Mouse (Mus musculus) forebrain, embryonic 11.5 days (tissue): ENCODE measurements at regions not wholly inside any gene's neighbourhood (a gene's known extent, or its start where the extent isn't known, plus 50 kb on each side); places are given as distances from the start of the nearest gene placed in this dataset.

Experiments used
- ATAC-seq: fragments of 200-750 bp; cut with Nextera tagmentation; replicated peaks from 2 replicates; pipeline ENCODE4 v1.8.0; 2017; ENCODE audit warnings: moderate TSS enrichment; ENCODE audit not compliant: low FRiP score
- DNase-seq: peaks from one replicate; pipeline ENCODE4 v3.0.0-alpha.2; 2017; ENCODE audit warnings: low spot score
- H3K27ac ChIP-seq: fragments of 300-500 bp; sonication (generic); 2 replicates; pipeline ENCODE4 v1.5.1; 2014; ENCODE audit warnings: low read depth, low read length
- H3K27me3 ChIP-seq: fragments of 300-500 bp; sonication (generic); 2 replicates; pipeline ENCODE4 v1.6.1; 2014; ENCODE audit warnings: mild to moderate bottlenecking, low read length, mixed read lengths; ENCODE audit not compliant: control insufficient read depth, insufficient read depth
- H3K36me3 ChIP-seq: fragments of 300-500 bp; sonication (generic); 2 replicates; pipeline ENCODE4 v1.6.1; 2014; ENCODE audit warnings: mild to moderate bottlenecking, low read length, moderate library complexity, mixed read lengths; ENCODE audit not compliant: control insufficient read depth, insufficient read depth
- H3K4me1 ChIP-seq: fragments of 300-500 bp; sonication (generic); replicated peaks from 2 replicates; pipeline ENCODE4 v1.6.1; 2014; ENCODE audit warnings: low read length, mixed read lengths; ENCODE audit not compliant: control insufficient read depth, insufficient read depth
- H3K4me2 ChIP-seq: fragments of 300-500 bp; sonication (generic); 2 replicates; pipeline ENCODE4 v1.6.1; 2014; ENCODE audit warnings: low read depth, mild to moderate bottlenecking, low read length, moderate library complexity, mixed read lengths; ENCODE audit not compliant: severe bottlenecking
- H3K4me3 ChIP-seq: fragments of 300-500 bp; sonication (generic); 2 replicates; pipeline ENCODE4 v1.5.1; 2014; ENCODE audit warnings: low read depth, low read length
- H3K9ac ChIP-seq: fragments of 300-500 bp; sonication (generic); 2 replicates; pipeline ENCODE4 v1.6.1; 2014; ENCODE audit warnings: low read length
- H3K9me3 ChIP-seq: fragments of 300-500 bp; sonication (generic); 2 replicates; pipeline ENCODE4 v1.6.1; 2016; ENCODE audit warnings: low read length, mixed read lengths; ENCODE audit not compliant: control insufficient read depth
- WGBS: fragments of 180-500 bp; shearing (Covaris S2); extraction: QIAGEN DNeasy Blood & Tissue Kit; methylation state at CpG from one replicate; pipeline ENCODE4 v1.1.7; 2014; 5-methylcytosine and 5-hydroxymethylcytosine counted together

- 85% methylated on average over 3 of the region's 3 CpGs for WGBS
- Histone ChIP-seq H3K27ac (no peak overlapping the region), H3K27me3 (no peaks in the 10 kb centered on the region), H3K4me1 (no peaks in the 10 kb centered on the region), H3K4me2 (no peak overlapping the region), H3K4me3 (no peak overlapping the region), H3K9ac (no peak overlapping the region), H3K9me3 (no peaks in the 10 kb centered on the region), H3K36me3 (no peaks in the 10 kb centered on the region)
- no peak for DNase-seq
- ATAC-seq, result no peak
Measured at GRCm38 (mm10) chr7:133521936-133522335, 80.0 kb downstream of the Tex36 start.

GRCm38 (mm10) chr7:133518926-133519325 lies 83.0 kb downstream of the Tex36 start:
- Histone ChIP-seq H3K4me1 (no peaks in the 10 kb centered on the region), H3K4me2 (no peak overlapping the region), H3K4me3 (no peak overlapping the region), H3K9ac (no peak overlapping the region), H3K27ac (no peak overlapping the region), H3K9me3 (no peaks in the 10 kb centered on the region), H3K27me3 (no peaks in the 10 kb centered on the region), H3K36me3 (no peaks in the 10 kb centered on the region)
- ATAC-seq (no peak), DNase-seq (no peak)
- 89% methylated on average over 3 of the region's 3 CpGs for WGBS

- Histone ChIP-seq H3K27me3 (no peaks in the 10 kb centered on the region), H3K4me2 (no peak overlapping the region), H3K27ac (no peak overlapping the region), H3K9ac (no peak overlapping the region), H3K9me3 (no peaks in the 10 kb centered on the region), H3K4me3 (no peak overlapping the region), H3K36me3 (no peaks in the 10 kb centered on the region), H3K4me1 (no peaks in the 10 kb centered on the region)
- DNase-seq (no peak), ATAC-seq (no peak)
- WGBS, result 89% methylated on average over 5 of the region's 5 CpGs
Measured at GRCm38 (mm10) chr7:133517576-133517975, 84.4 kb downstream of the Tex36 start.

GRCm38 (mm10) chr7:133510926-133511325 lies 91.0 kb downstream of the Tex36 start:
- Histone ChIP-seq H3K4me1 (no peaks in the 10 kb centered on the region; the same call in 1 of the 2 replicates), H3K27ac (no peak overlapping the region), H3K27me3 (no peaks in the 10 kb centered on the region; the same call in 1 of the 2 replicates), H3K9me3 (no peaks in the 10 kb centered on the region), H3K4me3 (no peak overlapping the region), H3K9ac (no peak overlapping the region), H3K36me3 (no peaks in the 10 kb centered on the region), H3K4me2 (no peak overlapping the region)
- DNase-seq (no peak), ATAC-seq (no peak)
- 67% methylated on average over 5 of the region's 5 CpGs for WGBS

- Histone ChIP-seq H3K27me3 (no peaks in the 10 kb centered on the region; the same call in 1 of the 2 replicates), H3K4me3 (no peak overlapping the region), H3K4me2 (no peak overlapping the region), H3K9ac (no peak overlapping the region), H3K27ac (no peak overlapping the region), H3K9me3 (no peaks in the 10 kb centered on the region), H3K4me1 (no peaks in the 10 kb centered on the region; the same call in 1 of the 2 replicates), H3K36me3 (no peaks in the 10 kb centered on the region)
- 58% methylated on average over 4 of the region's 4 CpGs for WGBS
- DNase-seq (no peak), ATAC-seq (no peak)
Measured at GRCm38 (mm10) chr7:133509486-133509885, 92.5 kb downstream of the Tex36 start.

GRCm38 (mm10) chr7:133508370-133509012 lies 93.5 kb downstream of the Tex36 start:
- H3K27me3 ChIP-seq, result no peaks in the 10 kb centered on the region; the same call in 1 of the 2 replicates
- DNase-seq, result no peak
- no peaks in the 10 kb centered on the region for H3K36me3 ChIP-seq
- H3K4me2 ChIP-seq, result no peak overlapping the region
- H3K27ac ChIP-seq, result no peak overlapping the region
- 78% methylated on average over 11 of the region's 11 CpGs for WGBS
- no peak overlapping the region for H3K9ac ChIP-seq
- no peaks in the 10 kb centered on the region; the same call in 1 of the 2 replicates for H3K4me1 ChIP-seq
- no peak overlapping the region for H3K4me3 ChIP-seq
- no peak for ATAC-seq
- H3K9me3 ChIP-seq, result no peaks in the 10 kb centered on the region

- H3K4me3 ChIP-seq, result no peak overlapping the region
- no peaks in the 10 kb centered on the region for H3K36me3 ChIP-seq
- H3K4me2 ChIP-seq, result no peak overlapping the region
- no peak overlapping the region for H3K27ac ChIP-seq
- no peak for ATAC-seq
- no peak for DNase-seq
- H3K9me3 ChIP-seq, result no peaks in the 10 kb centered on the region
- 85% methylated on average over 2 of the region's 2 CpGs for WGBS
- no peaks in the 10 kb centered on the region; the same call in 1 of the 2 replicates for H3K4me1 ChIP-seq
- H3K27me3 ChIP-seq, result no peaks in the 10 kb centered on the region; the same call in 1 of the 2 replicates
- H3K9ac ChIP-seq, result no peak overlapping the region
Measured at GRCm38 (mm10) chr7:133505628-133506027, 96.3 kb downstream of the Tex36 start.

- Histone ChIP-seq H3K9ac (no peak overlapping the region), H3K27ac (no peak overlapping the region), H3K36me3 (no peaks in the 10 kb centered on the region), H3K9me3 (no peaks in the 10 kb centered on the region), H3K4me3 (no peak overlapping the region), H3K4me1 (no peaks in the 10 kb centered on the region; the same call in 1 of the 2 replicates), H3K27me3 (no peaks in the 10 kb centered on the region), H3K4me2 (no peak overlapping the region)
- no peak for ATAC-seq
- no peak for DNase-seq
- 84% methylated on average over 5 of the region's 5 CpGs for WGBS
Measured at GRCm38 (mm10) chr7:133503946-133504345, 98.0 kb downstream of the Tex36 start.

GRCm38 (mm10) chr7:133502731-133503130 lies 99.2 kb downstream of the Tex36 start:
- WGBS, result 72% methylated on average over 4 of the region's 4 CpGs
- H3K4me3 ChIP-seq, result no peak overlapping the region
- no peaks in the 10 kb centered on the region for H3K36me3 ChIP-seq
- H3K4me2 ChIP-seq, result no peak overlapping the region
- ATAC-seq (no peak), DNase-seq (no peak)
- H3K27me3 ChIP-seq, result no peaks in the 10 kb centered on the region
- no peak overlapping the region for H3K9ac ChIP-seq
- H3K27ac ChIP-seq, result no peak overlapping the region
- no peaks in the 10 kb centered on the region for H3K9me3 ChIP-seq
- H3K4me1 ChIP-seq, result no peaks in the 10 kb centered on the region
